Mouse (Mus musculus) heart, adult 2 months (tissue): ENCODE measurements around the gene Grin2a.

ENCODE experiments used
- CTCF ChIP-seq: fragments of 200-600 bp; IDR thresholded peaks from 2 replicates; pipeline ENCODE4 v1.8.1; 2022; ENCODE audit warnings: antibody characterized with exemption, mild to moderate bottlenecking, moderate library complexity
- EP300 ChIP-seq: fragments of 200-500 bp; IDR thresholded peaks from 2 replicates; pipeline ENCODE4 v1.6.1; 2011; ENCODE audit warnings: low read depth, low read length, control low read depth; ENCODE audit not compliant: insufficient read depth
- POLR2A ChIP-seq: fragments of 200-500 bp; IDR thresholded peaks from 2 replicates; pipeline ENCODE4 v1.6.1; 2011; ENCODE audit warnings: mild to moderate bottlenecking, low read depth, low read length, control low read depth; ENCODE audit not compliant: insufficient read depth

GRCm38 (mm10) chr16:9972705-9973104 lies 22.7 kb downstream of the Grin2a start:
- no peak for TF ChIP-seq POLR2A
- no peak for TF ChIP-seq CTCF
- no peak for TF ChIP-seq EP300
